Mouse (Mus musculus) embryo, embryonic 10 days (tissue): ENCODE measurements around the gene Fdxacb1.

ENCODE experiments used
- DNase-seq: peaks from one replicate; pipeline ENCODE4 v3.0.0-alpha.2; 2015; ENCODE audit warnings: low spot score

The Fdxacb1 gene

GRCm38 (mm10) chr9:50768107-50769002 is at the start of gene Fdxacb1:
Gene Fdxacb1 (plus strand): TSS chr9:50768236.
- peak; percentile 98 for DNase-seq

GRCm38 (mm10) chr9:50718878-50719277 is 49.2 kb upstream of the Fdxacb1 start:
- no peak for DNase-seq

GRCm38 (mm10) chr9:50721061-50721460 is 47.0 kb upstream of the Fdxacb1 start:
- peak; percentile 34 for DNase-seq

- DNase-seq = no peak
Measured at GRCm38 (mm10) chr9:50722451-50722911, 45.6 kb upstream of the Fdxacb1 start.

GRCm38 (mm10) chr9:50723406-50723805 is 44.6 kb upstream of the Fdxacb1 start:
- DNase-seq = no peak

GRCm38 (mm10) chr9:50724147-50724546 is 43.9 kb upstream of the Fdxacb1 start:
- no peak for DNase-seq

GRCm38 (mm10) chr9:50724661-50725330 is 43.2 kb upstream of the Fdxacb1 start:
- DNase-seq = no peak

GRCm38 (mm10) chr9:50725921-50726590 is 42.0 kb upstream of the Fdxacb1 start:
- peak; percentile 42 for DNase-seq

- peak; percentile 52 for DNase-seq
Measured at GRCm38 (mm10) chr9:50727171-50727924, 40.7 kb upstream of the Fdxacb1 start.

- DNase-seq = peak; percentile 89
Measured at GRCm38 (mm10) chr9:50727925-50728651, 39.9 kb upstream of the Fdxacb1 start.

GRCm38 (mm10) chr9:50729600-50729999 is 38.4 kb upstream of the Fdxacb1 start:
- DNase-seq = no peak

- peak; percentile 37 for DNase-seq
Measured at GRCm38 (mm10) chr9:50732560-50732959, 35.5 kb upstream of the Fdxacb1 start.

GRCm38 (mm10) chr9:50734989-50735388 is 33.0 kb upstream of the Fdxacb1 start:
- DNase-seq = peak; percentile 88

- DNase-seq = peak; percentile 95
Measured at GRCm38 (mm10) chr9:50738914-50739870, 28.8 kb upstream of the Fdxacb1 start, which contains the start of gene Dixdc1. Gene Dixdc1 (minus strand): TSS chr9:50739517.

GRCm38 (mm10) chr9:50740867-50741784 is 26.9 kb upstream of the Fdxacb1 start:
- no peak for DNase-seq

GRCm38 (mm10) chr9:50742261-50742660 is 25.8 kb upstream of the Fdxacb1 start:
- no peak for DNase-seq

GRCm38 (mm10) chr9:50742744-50743143 is 25.3 kb upstream of the Fdxacb1 start:
- DNase-seq = no peak

GRCm38 (mm10) chr9:50745806-50746205 is 22.2 kb upstream of the Fdxacb1 start:
- peak; percentile 32 for DNase-seq
